Mouse (Mus musculus) heart, adult 18-20 months (tissue): Measurements from ENCODE around the gene Stk16. TPM values are rescaled to one million over a fixed set of nuclear protein-coding genes. Genes with fewer than 3 reads are reported as not detected.
"Not testable (repeated sequence)": the region's sequence is repeated elsewhere in the genome, so short reads cannot be mapped to it uniquely, and the experiment has no call there.

Source experiments
- DNase-seq, 2 experiments: peaks; one replicate each; pipeline ENCODE4 v3.0.0; 2021 to 2022; ENCODE audit warnings: mixed read lengths in 1 of 2
- total RNA-seq, 2 experiments: library from RNA; stranded (reverse); gene quantifications; 2 replicates each; pipeline ENCODE4 v1.2.3; 2021

Gene Stk16
- total RNA-seq, 2 experiments from 2014 or later: 35.8 to 36.5 TPM

DNA sequence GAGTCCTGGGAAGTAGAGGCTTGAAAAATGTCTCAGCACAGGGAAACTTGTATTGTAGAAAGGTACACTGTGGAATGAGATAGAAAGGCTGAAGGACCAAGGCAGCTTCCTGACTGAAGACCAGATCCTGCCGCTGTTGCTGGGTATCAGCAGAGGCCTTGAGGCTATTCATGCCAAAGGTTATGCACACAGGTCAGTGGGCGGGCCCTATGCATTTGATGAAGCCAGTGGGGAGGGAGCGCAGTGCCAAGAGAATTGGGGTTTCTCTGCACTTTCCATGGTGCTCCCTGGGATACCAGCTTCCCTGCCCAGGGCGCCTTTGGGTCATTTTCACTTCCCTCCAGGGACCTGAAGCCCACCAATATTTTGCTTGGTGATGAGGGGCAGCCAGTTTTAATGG lies 1.9 kb downstream of the Stk16 start:
- no peak for DNase-seq

DNA sequence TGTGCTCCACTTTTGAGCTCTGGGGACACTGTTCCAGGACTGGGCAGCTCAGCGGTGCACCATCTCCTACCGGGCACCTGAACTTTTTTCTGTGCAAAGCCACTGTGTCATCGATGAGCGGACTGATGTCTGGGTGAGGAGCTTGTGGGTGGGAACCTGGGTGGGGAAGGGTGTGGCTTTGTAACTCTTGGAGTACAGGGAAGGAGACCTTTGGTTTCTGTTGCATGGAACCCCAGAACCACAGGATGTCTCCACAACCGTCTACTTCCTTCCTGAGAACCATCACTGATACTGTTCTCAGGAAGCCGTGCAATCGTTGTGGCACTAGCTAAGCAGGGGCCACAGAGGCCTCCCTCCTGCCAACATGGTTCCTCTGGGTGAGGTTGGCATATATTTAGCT lies 2.5 kb downstream of the Stk16 start:
- DNase-seq: no peak

- DNase-seq: peak in 1 of 2 experiments; percentile 30
These were observed 3.8 kb downstream of the Stk16 start for GRCm38 (mm10) chr1:75214442-75214841.

DNA sequence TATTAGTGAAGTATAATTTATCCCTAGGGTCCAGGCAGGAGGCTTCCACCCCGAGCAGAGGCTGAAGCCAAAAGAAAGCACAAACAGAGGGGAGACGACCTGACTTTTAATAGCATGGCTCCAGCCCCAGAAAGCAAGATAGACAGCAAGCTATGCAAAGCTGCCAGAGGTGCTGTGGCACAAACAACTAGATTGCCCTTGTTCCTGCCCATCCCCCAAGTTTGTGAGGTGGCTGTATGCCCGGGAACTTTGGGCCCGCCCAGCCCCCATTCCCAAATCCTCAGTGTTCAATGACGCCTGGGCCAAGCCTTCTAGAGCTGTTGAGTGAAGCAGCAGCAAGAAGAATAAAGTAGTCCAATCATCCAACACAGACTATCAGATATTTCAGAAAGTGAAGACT lies 4.2 kb downstream of the Stk16 start:
- DNase-seq: peak; percentile 84 to 85

GRCm38 (mm10) chr1:75215785-75216184 lies 5.1 kb downstream of the Stk16 start:
- DNase-seq: peak; percentile 25 to 28

- DNase-seq: peak; percentile 78 to 79
These were observed 6.4 kb downstream of the Stk16 start for GRCm38 (mm10) chr1:75216797-75217585.

GRCm38 (mm10) chr1:75217893-75218226 lies 7.2 kb downstream of the Stk16 start:
- no peak for DNase-seq

- peak; percentile 84 to 85 for DNase-seq
These were observed 7.8 kb downstream of the Stk16 start for GRCm38 (mm10) chr1:75218227-75219001.

DNA sequence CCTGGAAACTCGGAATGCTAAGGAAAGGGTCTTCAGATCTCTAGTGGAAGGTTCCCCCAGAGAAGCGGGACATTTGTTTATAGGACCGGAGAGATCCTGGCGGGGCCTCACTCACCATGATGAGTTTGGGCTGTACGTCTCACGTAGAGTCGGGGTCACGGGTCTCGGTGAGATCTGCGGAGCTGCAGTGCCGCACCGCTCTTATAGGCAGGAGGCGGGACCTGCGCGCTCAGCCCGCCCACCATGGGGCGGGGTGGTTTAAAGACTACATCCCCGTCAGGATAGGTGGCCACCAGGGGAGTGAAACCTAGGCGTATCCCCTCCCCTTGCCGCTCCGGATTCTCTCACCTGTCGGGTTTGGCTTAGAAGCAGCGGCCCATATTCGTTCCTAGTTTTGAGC lies 8.4 kb downstream of the Stk16 start:
- DNase-seq: peak; percentile 94 to 96

- DNase-seq: no peak
These were observed 8.9 kb downstream of the Stk16 start, which contains the start of gene Tuba4a for GRCm38 (mm10) chr1:75219531-75219930. Tuba4a (minus strand) TSS chr1:75219865.

GRCm38 (mm10) chr1:75221538-75221937 lies 10.9 kb downstream of the Stk16 start:
- no peak for DNase-seq

- DNase-seq: no peak
These were observed 12.3 kb downstream of the Stk16 start for GRCm38 (mm10) chr1:75222926-75223325.

DNA sequence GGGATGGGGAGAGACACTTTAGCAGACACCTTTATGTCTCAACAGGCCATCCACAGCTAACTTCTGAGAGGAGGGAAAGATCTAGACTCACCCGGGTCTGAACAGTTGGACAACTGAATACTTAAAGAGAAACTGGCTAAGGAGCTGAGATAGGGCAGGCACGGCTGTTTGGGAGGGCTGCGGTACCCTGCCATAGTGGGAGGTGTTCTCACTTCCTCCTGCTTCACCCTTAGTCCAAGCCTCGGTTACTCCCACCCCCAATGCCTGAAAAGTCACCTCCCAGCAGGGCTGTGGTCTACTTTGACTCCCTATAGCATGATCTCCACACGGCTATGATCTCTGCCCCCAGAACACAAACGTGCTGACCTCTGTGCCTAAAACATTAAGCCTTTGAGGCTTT lies 12.9 kb downstream of the Stk16 start:
- DNase-seq: no peak

- no peak for DNase-seq
These were observed 14.8 kb downstream of the Stk16 start for GRCm38 (mm10) chr1:75225473-75225872.

DNA sequence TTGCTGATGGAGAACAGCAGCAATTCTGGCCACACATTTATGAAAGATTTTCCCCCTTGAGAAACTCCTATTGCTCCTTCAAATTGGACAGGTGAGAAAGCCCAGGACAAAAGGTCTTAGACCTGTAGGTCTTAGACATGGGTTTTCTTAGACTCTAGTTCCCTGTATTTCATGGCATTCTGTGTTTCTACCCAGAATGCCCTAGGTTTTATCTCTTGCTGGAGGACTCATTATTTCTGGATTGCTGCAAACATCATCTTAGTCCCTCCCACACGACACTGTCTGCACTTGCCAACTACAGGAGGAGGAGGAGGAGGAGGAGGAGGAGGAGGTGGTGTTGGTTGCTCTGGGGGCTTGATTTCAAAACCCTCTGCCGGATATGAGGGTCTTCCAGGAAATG lies 15.5 kb downstream of the Stk16 start:
- DNase-seq: no peak

GRCm38 (mm10) chr1:75227653-75228052 lies 17.0 kb downstream of the Stk16 start:
- DNase-seq: no peak

- DNase-seq: no peak
These were observed 18.5 kb downstream of the Stk16 start for GRCm38 (mm10) chr1:75229158-75229557.

DNA sequence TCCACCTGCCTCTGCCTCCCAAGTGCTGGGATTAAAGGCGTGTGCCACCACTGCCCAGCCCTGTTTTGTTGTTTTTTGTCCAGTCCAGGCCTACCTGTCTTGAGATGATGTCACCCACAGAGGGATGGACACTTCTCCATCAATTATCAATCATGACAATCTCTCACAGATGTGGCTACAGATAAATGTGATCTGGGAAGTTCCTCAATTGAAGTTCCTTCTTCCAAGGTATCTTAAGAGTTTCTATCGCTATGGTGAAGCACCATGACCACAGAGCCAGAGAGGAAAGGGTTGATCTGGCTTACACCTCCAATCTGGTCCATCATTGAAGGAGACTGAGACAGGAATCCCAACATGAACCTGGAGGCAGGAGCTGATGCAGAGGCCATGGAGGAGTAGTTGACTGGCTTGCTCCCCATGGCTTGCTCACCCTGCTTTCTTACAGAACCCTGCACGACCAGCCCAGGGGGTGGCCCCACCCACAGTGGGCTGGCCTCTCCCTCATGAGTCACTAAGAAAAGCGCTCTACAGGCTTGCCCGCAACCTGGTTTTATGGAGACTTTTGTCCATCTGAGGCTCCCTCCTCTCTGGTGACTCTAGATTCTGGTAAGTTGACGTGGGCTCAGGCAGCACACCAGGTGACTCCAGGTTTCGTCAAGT lies 19.8 kb downstream of the Stk16 start:
- no peak for DNase-seq

GRCm38 (mm10) chr1:75231224-75231623 lies 20.6 kb downstream of the Stk16 start:
- DNase-seq: no peak

GRCm38 (mm10) chr1:75231664-75232152 lies 21.1 kb downstream of the Stk16 start, which contains the start of gene A630095N17Rik:
A630095N17Rik (minus strand) TSS chr1:75232102.
- DNase-seq: no peak

DNA sequence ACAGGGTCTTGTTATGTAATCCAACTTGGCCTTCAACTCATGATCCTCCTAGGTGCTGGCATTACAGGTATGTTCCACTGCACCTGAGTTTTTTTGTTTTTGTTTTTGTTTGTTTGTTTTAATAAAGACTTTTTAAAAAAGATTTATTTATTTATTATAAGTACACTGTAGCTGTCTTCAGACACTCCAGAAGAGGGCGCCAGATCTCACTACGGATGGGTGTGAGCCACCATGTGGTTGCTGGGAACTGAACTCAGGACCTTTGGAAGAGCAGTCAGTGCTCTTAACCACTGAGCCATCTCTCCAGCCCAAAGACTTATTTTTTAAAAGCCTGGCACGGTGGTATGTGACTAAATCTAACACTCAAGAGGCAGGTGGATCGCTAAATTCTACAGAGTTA lies 21.9 kb downstream of the Stk16 start:
- DNase-seq: not testable (repeated sequence)

DNA sequence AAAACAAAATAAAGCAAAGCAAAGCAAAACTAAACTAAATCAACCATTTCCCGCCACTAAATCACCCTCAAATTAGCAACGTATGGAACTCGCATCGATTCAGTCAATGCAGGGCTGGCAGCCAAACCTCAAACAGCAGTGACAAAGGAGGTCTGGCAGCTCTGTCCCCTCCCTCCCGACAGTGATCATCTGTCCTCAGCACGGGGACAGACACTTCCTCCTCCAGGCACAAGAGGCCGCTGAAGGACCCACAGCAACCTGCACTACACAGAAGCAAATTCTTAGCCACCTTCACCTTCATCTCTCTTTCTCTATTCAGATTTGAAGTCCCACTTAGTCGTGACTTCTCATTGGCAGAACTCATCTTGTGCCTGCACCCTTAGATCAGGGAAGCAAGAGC lies 24.0 kb downstream of the Stk16 start:
- DNase-seq: peak; percentile 80 to 81
